Mouse (Mus musculus): Measurements from ENCODE around the gene Defa22. TPM values are rescaled to one million over a fixed set of nuclear protein-coding genes. Genes with fewer than 3 reads are reported as not detected.
"Not testable (repeated sequence)": the region's sequence is repeated elsewhere in the genome, so short reads cannot be mapped to it uniquely, and the experiment has no call there.

Defa22 gene
- polyA plus RNA-seq (2015; fragmentation: Nextera tagmentation; extraction: Ambion mirVana): not detected in 2 replicates

- ATAC-seq; H3K27ac ChIP-seq (ENCODE audit: low read depth, low read length): not testable (repeated sequence)
- no CpG with 5 or more reads among the region's 1 CpGs for WGBS
These were observed at the start of gene Defa22 for GRCm38 (mm10) chr8:21161977-21162376. Gene Defa22 (plus strand): TSS chr8:21162277.

GRCm38 (mm10) chr8:21134342-21134741, 27.7 kb upstream of the Defa22 start, which contains the start of gene Defa30:
Gene Defa30 (plus strand): TSS chr8:21134642.
- ATAC-seq; H3K4me1 ChIP-seq (ENCODE audit: control insufficient read depth, insufficient read depth, low read depth, low read length); H3K4me3 ChIP-seq (ENCODE audit: low read length); H3K4me2 ChIP-seq (ENCODE audit: low read length); H3K27me3 ChIP-seq (replicated peaks; ENCODE audit: control insufficient read depth, insufficient read depth, low read length); H3K9me3 ChIP-seq (ENCODE audit: control insufficient read depth, low read length); H3K27ac ChIP-seq (ENCODE audit: low read depth, low read length); H3K36me3 ChIP-seq (ENCODE audit: control insufficient read depth, insufficient read depth, low read length); H3K9ac ChIP-seq (ENCODE audit: low read depth, low read length): not testable (repeated sequence)
- WGBS: 68% methylated on average over 3 of the region's 3 CpGs

More at GRCm38 (mm10) chr8:21161977-21162376, at the start of gene Defa22:
- H3K9me3 ChIP-seq (ENCODE audit: control insufficient read depth, low read length); H3K9ac ChIP-seq (ENCODE audit: low read depth, low read length); H3K4me2 ChIP-seq (ENCODE audit: low read length); H3K36me3 ChIP-seq (ENCODE audit: control insufficient read depth, insufficient read depth, low read length); H3K4me3 ChIP-seq (ENCODE audit: low read length); H3K27me3 ChIP-seq (replicated peaks; ENCODE audit: control insufficient read depth, insufficient read depth, low read length); H3K4me1 ChIP-seq (ENCODE audit: control insufficient read depth, insufficient read depth, low read depth, low read length): not testable (repeated sequence)

- H3K9me3 ChIP-seq (ENCODE audit: control insufficient read depth, low read length); H3K4me1 ChIP-seq (ENCODE audit: control insufficient read depth, insufficient read depth, low read depth, low read length); H3K27ac ChIP-seq (ENCODE audit: low read depth, low read length); H3K36me3 ChIP-seq (ENCODE audit: control insufficient read depth, insufficient read depth, low read length); H3K9ac ChIP-seq (ENCODE audit: low read depth, low read length); H3K4me3 ChIP-seq (ENCODE audit: low read length); ATAC-seq; H3K4me2 ChIP-seq (ENCODE audit: low read length); H3K27me3 ChIP-seq (replicated peaks; ENCODE audit: control insufficient read depth, insufficient read depth, low read length): not testable (repeated sequence)
- WGBS: no CpG with 5 or more reads among the region's 1 CpGs
These were observed 29.2 kb downstream of the Defa22 start, which contains the start of gene Defa31 for GRCm38 (mm10) chr8:21191314-21191713. Gene Defa31 (plus strand): TSS chr8:21191614.

- ATAC-seq; H3K4me1 ChIP-seq (ENCODE audit: control insufficient read depth, insufficient read depth, low read depth, low read length); H3K27ac ChIP-seq (ENCODE audit: low read depth, low read length); H3K36me3 ChIP-seq (ENCODE audit: control insufficient read depth, insufficient read depth, low read length); H3K4me3 ChIP-seq (ENCODE audit: low read length); H3K9me3 ChIP-seq (ENCODE audit: control insufficient read depth, low read length); H3K4me2 ChIP-seq (ENCODE audit: low read length); H3K27me3 ChIP-seq (replicated peaks; ENCODE audit: control insufficient read depth, insufficient read depth, low read length); H3K9ac ChIP-seq (ENCODE audit: low read depth, low read length): not testable (repeated sequence)
- WGBS: no CpG with 5 or more reads among the region's 1 CpGs
These were observed 39.2 kb downstream of the Defa22 start, which contains the start of gene Gm15293 for GRCm38 (mm10) chr8:21201261-21201660. Gene Gm15293 (plus strand): TSS chr8:21201561.

Other genes with a start within 250 kb of the Defa22 start
- not detected in 2 replicates for gene Gm6040, start 240.2 kb upstream of the Defa22 start, polyA plus RNA-seq (2015; fragmentation: Nextera tagmentation; extraction: Ambion mirVana)
- gene AY761185, start 217.6 kb upstream of the Defa22 start, polyA plus RNA-seq (2015; fragmentation: Nextera tagmentation; extraction: Ambion mirVana): not detected in 2 replicates
- gene Defa21, start 136.7 kb upstream of the Defa22 start, polyA plus RNA-seq (2015; fragmentation: Nextera tagmentation; extraction: Ambion mirVana): not detected in 2 replicates
- not detected in 2 replicates for gene Defa23, start 107.2 kb upstream of the Defa22 start, polyA plus RNA-seq (2015; fragmentation: Nextera tagmentation; extraction: Ambion mirVana)
- not detected in 2 replicates for gene Defa35, start 97.2 kb upstream of the Defa22 start, polyA plus RNA-seq (2015; fragmentation: Nextera tagmentation; extraction: Ambion mirVana)
- gene Defa25, start 77.8 kb upstream of the Defa22 start, polyA plus RNA-seq (2015; fragmentation: Nextera tagmentation; extraction: Ambion mirVana): not detected in 2 replicates
- gene Gm14851, start 66.2 kb upstream of the Defa22 start, polyA plus RNA-seq (2015; fragmentation: Nextera tagmentation; extraction: Ambion mirVana): not detected in 2 replicates
- gene Defa30, start 27.6 kb upstream of the Defa22 start, polyA plus RNA-seq (2015; fragmentation: Nextera tagmentation; extraction: Ambion mirVana): not detected in 2 replicates
- not detected in 2 replicates for gene Defa31, start 29.3 kb downstream of the Defa22 start, polyA plus RNA-seq (2015; fragmentation: Nextera tagmentation; extraction: Ambion mirVana)
- gene Gm15293, start 39.3 kb downstream of the Defa22 start, polyA plus RNA-seq (2015; fragmentation: Nextera tagmentation; extraction: Ambion mirVana): not detected in 2 replicates
- gene Gm15292, start 87.5 kb downstream of the Defa22 start, polyA plus RNA-seq (2015; fragmentation: Nextera tagmentation; extraction: Ambion mirVana): not detected in 2 replicates
- gene Defa27, start 153.3 kb downstream of the Defa22 start, polyA plus RNA-seq (2015; fragmentation: Nextera tagmentation; extraction: Ambion mirVana): not detected in 2 replicates
- gene Defa29, start 164.7 kb downstream of the Defa22 start, polyA plus RNA-seq (2015; fragmentation: Nextera tagmentation; extraction: Ambion mirVana): not detected in 2 replicates
- not detected in 2 replicates for gene Defa2, start 216.2 kb downstream of the Defa22 start, polyA plus RNA-seq (2015; fragmentation: Nextera tagmentation; extraction: Ambion mirVana)
- gene Defa33, start 229.5 kb downstream of the Defa22 start, polyA plus RNA-seq (2015; fragmentation: Nextera tagmentation; extraction: Ambion mirVana): not detected in 2 replicates

Measured in hindbrain, embryonic 16.5 days (tissue).